Mouse (Mus musculus) CH12.LX (cell line): ENCODE measurements at regions not wholly inside any gene's neighbourhood (a gene's known extent, or its start where the extent isn't known, plus 50 kb on each side); places are given as distances from the start of the nearest gene placed in this dataset.
"Not testable (repeated sequence)": the region's sequence is repeated elsewhere in the genome, so short reads cannot be mapped to it uniquely, and the experiment has no call there.

Source experiments
- DNase-seq: peaks from one replicate; pipeline ENCODE4 v3.0.0-alpha.2; 2013; ENCODE audit errors: extremely low read depth
- H3K27ac ChIP-seq: 2 replicates; pipeline ENCODE4 v1.5.1; 2012; ENCODE audit warnings: low read depth, mild to moderate bottlenecking, control low read depth, moderate library complexity; ENCODE audit not compliant: insufficient read depth
- H3K27me3 ChIP-seq: replicated peaks from 2 replicates; pipeline ENCODE3; 2012; ENCODE audit warnings: inconsistent platforms
- H3K36me3 ChIP-seq, 2 experiments: replicated peaks in 1 of 2; 2 replicates each; pipeline versions ENCODE3 to v1.6.1; 2012; ENCODE audit warnings: inconsistent platforms in 1 of 2, low read length in 1 of 2, mild to moderate bottlenecking in 1 of 2, mixed read lengths in 1 of 2, moderate library complexity in 1 of 2; ENCODE audit not compliant: control insufficient read depth in 1 of 2, insufficient read depth in 1 of 2
- H3K4me1 ChIP-seq, 2 experiments: 2 replicates each; pipeline ENCODE4 v1.6.1; 2012; ENCODE audit warnings: inconsistent platforms in 1 of 2, moderate library complexity in 1 of 2; ENCODE audit not compliant: insufficient read depth in 2 of 2, control insufficient read depth in 1 of 2
- H3K4me2 ChIP-seq: 2 replicates; pipeline ENCODE4 v1.6.1; 2012; ENCODE audit warnings: low read depth, mild to moderate bottlenecking, control low read depth; ENCODE audit not compliant: poor library complexity, insufficient read depth, severe bottlenecking
- H3K4me3 ChIP-seq, 3 experiments: fragments of 150-350 bp in 1 of 3; sonication (generic) in 1 of 3; replicated peaks in 1 of 3; 2 replicates each; pipeline versions ENCODE3 to v1.5.1; 2011 to 2012; ENCODE audit warnings: low read depth in 2 of 3, low read length in 2 of 3, mild to moderate bottlenecking in 2 of 3, moderate library complexity in 2 of 3, control low read depth in 1 of 3, improper control_type of control experiment in 1 of 3, inconsistent platforms in 1 of 3, mixed read lengths in 1 of 3; ENCODE audit not compliant: poor library complexity in 1 of 3
- H3K79me2 ChIP-seq: replicated peaks from 2 replicates; pipeline ENCODE4 v1.6.1; 2012; ENCODE audit warnings: mild to moderate bottlenecking, moderate library complexity; ENCODE audit not compliant: control insufficient read depth, poor library complexity, insufficient read depth, severe bottlenecking; ENCODE audit errors: extremely low read depth
- H3K9ac ChIP-seq: 2 replicates; pipeline ENCODE4 v1.6.1; 2012; ENCODE audit warnings: low read depth, mild to moderate bottlenecking, control low read depth, moderate library complexity; ENCODE audit not compliant: insufficient read depth
- H3K9me3 ChIP-seq: replicated peaks from 2 replicates; pipeline ENCODE3; 2012; ENCODE audit warnings: low read length, inconsistent platforms, mixed read lengths
- CTCF ChIP-seq, 2 experiments: IDR thresholded peaks in 1 of 2; conservative IDR thresholded peaks in 1 of 2; 2 replicates each; pipeline ENCODE4 v1.5.1; 2011 to 2012; ENCODE audit warnings: low read depth in 2 of 2, low read length in 2 of 2, improper control_type of control experiment in 1 of 2, inconsistent platforms in 1 of 2, mild to moderate bottlenecking in 1 of 2, moderate library complexity in 1 of 2
- dilution Hi-C: fragments of 300-500 bp; cut with MboI; formaldehyde crosslinking; loops from 2 replicates; pipeline ENCODE4 v1.14.3; 2020; ENCODE audit warnings: low sequenced_read_pairs; ENCODE audit not compliant: extremely low pct_unique_long_range_greater_than_20kb, extremely low pct_ligation_motif_present
- in situ Hi-C: fragments of 300-500 bp; cut with MboI; formaldehyde crosslinking; loops from 3 replicates; pipeline ENCODE4 v1.14.3; 2019; ENCODE audit warnings: low sequenced_read_pairs, low pct_ligation_motif_present, low pct_unique_long_range_greater_than_20kb, mixed read lengths

DNA sequence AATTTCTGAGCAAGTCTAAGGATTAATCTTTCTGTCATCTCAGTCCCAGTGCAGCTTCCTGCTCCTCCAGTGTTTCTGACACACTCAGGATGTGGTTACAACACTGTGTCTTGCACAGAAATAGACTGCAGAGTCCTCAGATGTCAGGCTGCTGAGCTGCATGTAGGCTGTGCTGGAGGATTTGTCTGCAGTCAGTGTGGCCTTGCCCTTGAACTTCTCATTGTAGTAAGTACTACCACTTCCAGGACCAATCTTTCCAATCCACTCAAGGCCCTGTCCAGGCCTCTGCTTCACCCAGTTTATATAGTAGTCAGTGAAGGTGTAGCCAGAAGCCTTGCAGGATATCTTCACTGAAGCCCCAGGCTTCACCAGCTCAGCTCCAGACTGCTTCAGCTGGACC lies 185.8 kb upstream of the Zfp386 start:
- H3K79me2 ChIP-seq, H3K36me3 ChIP-seq, H3K9ac ChIP-seq, H3K27me3 ChIP-seq, dilution Hi-C loops, H3K9me3 ChIP-seq, DNase-seq, H3K4me2 ChIP-seq, H3K4me1 ChIP-seq, H3K4me3 ChIP-seq, in situ Hi-C loops, H3K27ac ChIP-seq: not testable (repeated sequence)

DNA sequence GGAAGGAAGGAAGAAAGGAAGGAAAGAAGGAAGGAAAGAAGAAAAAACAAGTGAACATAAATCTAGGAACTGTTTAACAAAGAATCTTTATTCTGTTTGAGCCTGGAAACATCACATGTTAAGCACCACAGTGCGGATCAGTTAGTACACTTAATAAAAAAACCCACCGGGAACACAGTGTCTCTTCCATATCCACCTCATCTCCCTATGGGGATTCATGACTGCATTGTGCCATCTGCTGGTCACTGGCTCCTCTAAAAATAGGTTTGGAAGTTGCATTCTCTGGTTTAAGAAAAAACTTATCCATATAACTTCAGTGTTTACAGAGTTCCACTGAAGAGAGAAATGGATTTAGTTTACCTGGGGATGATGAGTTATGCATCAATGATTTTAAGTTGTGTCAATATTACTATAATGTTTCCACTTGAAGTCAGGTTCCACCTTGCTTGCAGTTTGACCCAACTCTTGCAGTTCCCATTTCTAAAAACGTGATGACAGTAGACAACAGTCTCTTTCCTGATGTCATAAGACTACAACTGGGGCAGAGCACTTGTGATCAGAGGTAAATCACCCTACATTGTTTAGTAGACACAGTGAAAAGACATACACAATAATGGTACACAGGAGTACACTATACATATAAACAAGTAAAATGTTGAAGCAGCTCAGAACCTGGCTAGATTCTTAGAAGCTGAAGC lies 182.3 kb upstream of the Zfp386 start:
- H3K9me3 ChIP-seq, H3K4me2 ChIP-seq, H3K36me3 ChIP-seq, DNase-seq, H3K9ac ChIP-seq, H3K79me2 ChIP-seq, H3K4me3 ChIP-seq, H3K27ac ChIP-seq, H3K4me1 ChIP-seq, H3K27me3 ChIP-seq, in situ Hi-C loops, dilution Hi-C loops: not testable (repeated sequence)
- 0 out of 4 replicates have a peak, but pooled peaks of 1 of the 2 experiments have one; percentile 6 for TF ChIP-seq CTCF (conservative IDR thresholded peaks at IDR 0.05 in 1 of 2, IDR thresholded peaks at IDR 0.05 in 1 of 2; ENCODE audit: low read depth in 2 of 2, low read length in 2 of 2)

DNA sequence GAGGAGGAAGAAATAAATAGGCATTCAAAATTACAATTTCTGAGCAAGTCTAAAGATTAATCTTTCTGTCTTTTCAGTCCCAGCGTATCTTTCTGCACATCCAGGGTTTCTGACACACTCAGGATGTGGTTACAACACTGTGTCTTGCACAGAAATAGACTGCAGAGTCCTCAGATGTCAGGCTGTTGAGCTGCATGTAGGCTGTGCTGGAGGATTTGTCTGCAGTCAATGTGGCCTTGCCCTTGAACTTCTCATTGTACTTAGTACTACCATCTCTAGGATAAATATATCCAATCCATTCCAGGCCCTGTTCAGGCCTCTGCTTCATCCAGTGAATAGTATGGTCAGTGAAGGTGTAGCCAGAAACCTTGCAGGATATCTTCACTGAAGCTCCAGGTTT lies 178.9 kb upstream of the Zfp386 start:
- dilution Hi-C loops, H3K36me3 ChIP-seq, H3K9me3 ChIP-seq, H3K27me3 ChIP-seq, H3K9ac ChIP-seq, in situ Hi-C loops, H3K4me1 ChIP-seq, H3K27ac ChIP-seq, DNase-seq, H3K79me2 ChIP-seq, H3K4me3 ChIP-seq, H3K4me2 ChIP-seq: not testable (repeated sequence)

DNA sequence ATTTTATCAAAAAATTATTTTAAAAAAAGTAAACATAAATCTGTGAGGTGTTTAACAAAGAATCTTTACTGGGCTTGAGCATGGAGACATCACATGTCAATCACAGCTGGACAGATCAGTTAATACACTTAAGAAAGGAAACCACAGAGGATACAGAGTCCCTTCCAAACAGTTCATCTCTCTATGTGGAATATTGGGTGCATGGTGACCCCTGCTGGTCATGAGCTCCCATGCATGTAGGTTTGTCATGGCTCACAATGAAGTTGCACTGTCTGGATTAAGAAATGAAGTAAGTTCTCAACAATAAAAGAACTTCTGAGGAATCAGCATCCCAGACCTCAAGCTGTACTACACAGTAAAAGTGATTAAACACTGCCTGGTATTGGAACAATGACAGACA lies 175.1 kb upstream of the Zfp386 start:
- H3K9ac ChIP-seq, dilution Hi-C loops, H3K4me3 ChIP-seq, H3K4me2 ChIP-seq, DNase-seq, H3K27me3 ChIP-seq, H3K36me3 ChIP-seq, H3K79me2 ChIP-seq, H3K4me1 ChIP-seq, H3K27ac ChIP-seq, in situ Hi-C loops, H3K9me3 ChIP-seq: not testable (repeated sequence)
- peak in 1 of 2 experiments; percentile 6; a peak in 1 of 4 replicates for TF ChIP-seq CTCF (conservative IDR thresholded peaks at IDR 0.05 in 1 of 2, IDR thresholded peaks at IDR 0.05 in 1 of 2; ENCODE audit: low read depth in 2 of 2, low read length in 2 of 2)

DNA sequence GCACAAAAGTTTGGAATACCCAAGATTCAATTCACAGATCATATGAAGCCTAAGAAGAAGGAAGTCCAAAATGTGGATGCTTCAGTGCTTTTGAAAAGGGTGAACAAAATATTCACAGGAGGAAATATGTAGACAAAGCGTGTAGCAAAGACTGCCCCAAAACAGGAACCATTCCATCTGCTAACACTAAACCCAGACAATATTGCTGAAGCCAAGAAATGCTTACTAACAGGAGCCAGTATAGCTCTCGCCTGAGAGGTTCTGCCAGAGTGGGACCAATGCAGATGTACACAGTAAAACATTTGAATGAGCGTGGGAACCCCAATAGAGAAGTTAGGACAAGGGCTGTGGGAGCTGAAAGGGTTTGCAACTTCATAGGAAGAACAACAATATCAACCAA lies 173.5 kb upstream of the Zfp386 start:
- H3K4me1 ChIP-seq, DNase-seq, H3K4me2 ChIP-seq, H3K9me3 ChIP-seq, H3K27me3 ChIP-seq, dilution Hi-C loops, H3K79me2 ChIP-seq, H3K9ac ChIP-seq, in situ Hi-C loops, H3K27ac ChIP-seq, H3K36me3 ChIP-seq, H3K4me3 ChIP-seq: not testable (repeated sequence)
